Mouse (Mus musculus) frontal cortex, postnatal 10 days (tissue): ENCODE data around the gene Dlg2.

ENCODE experiments used
- DNase-seq, 2 experiments: peaks; one replicate each; pipeline ENCODE4 v3.0.0; 2022; ENCODE audit warnings: low spot score in 2 of 2, mixed read lengths in 1 of 2

The Dlg2 gene

DNA sequence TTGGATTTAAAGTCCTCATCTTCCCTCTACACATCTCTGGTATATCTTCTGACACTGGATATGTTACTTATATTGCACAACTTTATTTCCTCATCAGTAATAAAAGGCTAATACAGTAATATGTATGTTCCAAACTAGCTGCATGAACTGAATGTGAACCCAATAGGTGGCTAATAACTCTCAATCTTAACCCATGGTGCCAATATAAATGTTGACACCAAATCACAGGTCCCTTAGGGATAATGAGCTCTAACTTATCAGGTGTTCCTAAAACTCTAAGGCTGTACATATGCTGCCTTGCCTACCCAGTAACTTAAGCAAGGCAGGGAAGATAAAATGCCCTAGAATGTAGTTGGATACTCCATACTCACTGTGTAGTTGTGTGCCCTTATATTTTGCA is 1894.0 kb downstream of the Dlg2 start:
- no peak for DNase-seq

DNA sequence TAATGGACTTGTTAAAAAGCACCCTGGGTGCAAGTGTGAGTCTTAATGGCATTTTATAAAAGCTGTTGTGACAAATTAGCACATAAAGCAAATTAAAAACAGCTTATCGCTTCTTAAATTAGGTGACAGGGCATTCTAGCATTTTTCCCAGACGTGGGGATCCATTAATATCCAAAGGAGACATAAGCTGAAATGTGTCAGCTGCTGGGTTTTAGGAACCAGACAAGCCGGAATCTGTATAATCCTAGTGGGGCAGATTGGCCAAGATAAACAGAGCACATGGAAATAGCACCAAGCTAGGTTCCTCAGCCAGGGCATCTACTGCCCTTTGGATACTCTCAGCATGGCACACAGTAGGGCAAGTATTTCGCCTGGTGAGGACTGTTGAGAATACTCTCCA is 1895.2 kb downstream of the Dlg2 start:
- no peak for DNase-seq

DNA sequence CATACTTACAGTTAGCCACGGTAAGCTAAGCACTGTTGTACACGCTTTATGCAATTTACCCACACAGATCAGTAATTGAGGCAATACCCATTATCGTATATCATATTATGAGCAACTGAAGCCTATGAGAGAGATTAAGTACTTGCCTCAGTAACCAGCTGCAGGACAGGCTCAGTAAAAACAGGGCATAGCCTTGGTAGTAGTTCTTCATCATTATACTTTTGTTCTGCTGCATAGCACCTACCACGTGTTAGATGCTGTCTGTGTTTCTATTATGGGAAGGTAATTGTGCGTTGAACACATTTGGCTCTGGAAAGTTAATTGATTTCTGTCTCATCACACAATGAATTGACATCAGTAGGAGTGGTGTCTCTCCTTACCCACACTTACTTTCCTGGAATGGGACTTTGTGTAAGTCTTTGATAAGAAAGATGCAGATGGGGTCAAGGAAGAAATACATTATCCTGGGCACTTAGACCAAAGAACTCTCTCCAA is 1897.4 kb downstream of the Dlg2 start:
- DNase-seq, result no peak

DNA sequence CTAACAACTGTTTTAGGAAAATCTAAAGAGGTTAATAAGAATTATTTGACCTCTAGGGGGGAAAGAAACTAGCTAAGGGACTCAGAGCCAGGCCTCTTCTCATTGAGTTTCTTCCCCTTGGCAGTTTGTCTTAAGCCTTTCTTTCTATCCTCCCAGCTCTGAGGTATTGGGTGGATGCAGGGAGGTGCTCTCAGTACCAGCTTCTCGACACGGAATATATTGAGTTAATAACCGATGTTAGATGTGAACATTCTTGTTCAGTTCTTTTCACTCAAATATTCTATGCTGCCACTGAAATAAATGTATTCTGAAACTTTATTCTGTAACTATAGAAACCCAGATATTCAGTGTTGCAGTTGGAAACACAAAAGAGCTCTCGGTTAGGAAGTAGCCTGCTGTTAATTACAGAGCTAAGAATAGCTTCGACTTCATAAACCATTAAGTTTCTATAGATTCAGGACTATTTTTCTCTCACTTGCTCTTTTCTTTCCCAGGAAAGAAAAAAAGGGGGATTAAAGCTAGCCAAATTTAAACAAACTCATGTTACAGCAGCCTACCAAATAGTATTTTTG is 1907.5 kb downstream of the Dlg2 start:
- no peak for DNase-seq

DNA sequence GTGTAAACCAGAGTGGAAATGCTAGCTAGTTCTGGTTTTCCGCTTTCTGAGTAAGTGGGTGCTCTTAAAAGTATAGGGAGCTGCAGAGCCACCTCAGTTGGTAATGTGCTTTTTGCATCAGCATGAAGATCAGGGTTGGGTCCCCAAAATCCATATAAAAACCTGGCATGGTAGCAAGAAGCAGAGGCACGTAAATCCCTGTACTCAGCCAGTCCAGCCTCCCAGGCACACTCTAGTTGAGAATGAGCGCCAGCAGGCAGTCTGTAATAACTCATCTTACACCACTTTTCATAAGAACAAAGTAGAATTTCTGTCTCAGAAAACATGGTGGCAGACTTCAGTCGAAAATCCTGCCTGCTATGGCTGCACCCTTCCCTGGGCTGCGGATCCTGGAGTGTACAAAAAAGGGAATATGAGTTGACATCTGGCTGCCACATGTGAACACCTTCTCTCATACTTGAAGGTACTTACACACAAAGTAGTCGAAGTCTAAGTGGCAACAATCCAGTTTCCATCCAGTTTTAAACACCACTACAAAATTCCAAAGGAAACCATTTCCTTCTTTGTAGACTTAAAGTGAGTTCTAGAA is 1915.7 kb downstream of the Dlg2 start:
- no peak for DNase-seq

DNA sequence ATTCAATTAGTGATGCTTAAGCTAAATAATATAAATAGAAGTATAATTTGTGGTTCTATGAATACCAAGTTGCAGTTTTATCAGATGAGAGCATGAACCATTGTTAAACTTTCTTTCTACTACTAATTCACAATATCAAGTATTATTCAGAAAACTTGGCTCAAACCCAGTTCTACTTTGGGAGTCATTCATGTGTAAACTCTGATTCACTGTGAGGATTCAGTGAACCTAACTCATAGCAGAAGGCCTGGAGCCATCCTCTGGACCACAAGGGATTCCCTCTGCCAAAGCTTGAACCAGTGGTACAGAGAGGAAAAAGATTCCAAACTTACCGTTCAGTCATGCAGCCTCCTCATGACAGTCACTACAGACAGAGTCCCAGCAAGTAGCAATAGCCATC is 1920.3 kb downstream of the Dlg2 start:
- DNase-seq, result no peak

DNA sequence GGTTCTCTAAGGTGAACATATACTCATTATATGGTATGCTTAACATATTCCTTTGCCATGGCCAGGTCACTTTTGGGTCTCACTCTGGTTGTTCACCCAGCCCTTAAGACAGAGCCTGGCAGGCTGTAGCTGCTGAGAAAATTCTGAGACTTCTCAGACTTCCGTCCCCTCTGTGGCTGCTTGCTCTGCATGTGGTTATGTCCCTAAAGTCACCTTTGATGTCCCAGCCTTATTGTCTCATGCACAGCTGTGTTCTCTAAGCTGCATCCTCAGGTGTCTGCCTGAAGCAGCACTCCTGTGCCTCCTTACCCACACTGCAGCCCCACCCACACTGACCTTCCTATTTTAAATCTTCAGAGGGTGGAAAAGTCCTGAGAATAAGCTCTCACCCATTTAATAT is 1922.4 kb downstream of the Dlg2 start:
- DNase-seq, result no peak

DNA sequence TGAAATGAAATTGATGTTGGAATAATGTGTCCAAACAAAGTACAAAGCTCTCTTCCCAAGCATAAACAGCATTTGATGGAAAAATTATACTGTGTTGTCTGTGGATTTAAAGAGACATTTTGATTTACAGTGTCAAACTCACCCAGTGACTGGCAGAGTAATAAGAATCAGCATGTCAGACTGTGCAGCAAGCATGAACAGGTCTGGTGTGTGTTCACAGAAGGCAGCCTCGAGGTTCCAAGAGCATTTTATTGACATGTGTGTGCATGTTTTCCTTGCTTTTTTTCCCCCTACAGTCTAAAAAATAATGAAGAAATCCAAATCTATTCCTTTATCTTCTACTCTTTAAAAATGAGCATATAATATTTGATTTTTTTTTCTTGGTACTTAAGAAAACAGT is 1924.1 kb downstream of the Dlg2 start:
- DNase-seq, result no peak

DNA sequence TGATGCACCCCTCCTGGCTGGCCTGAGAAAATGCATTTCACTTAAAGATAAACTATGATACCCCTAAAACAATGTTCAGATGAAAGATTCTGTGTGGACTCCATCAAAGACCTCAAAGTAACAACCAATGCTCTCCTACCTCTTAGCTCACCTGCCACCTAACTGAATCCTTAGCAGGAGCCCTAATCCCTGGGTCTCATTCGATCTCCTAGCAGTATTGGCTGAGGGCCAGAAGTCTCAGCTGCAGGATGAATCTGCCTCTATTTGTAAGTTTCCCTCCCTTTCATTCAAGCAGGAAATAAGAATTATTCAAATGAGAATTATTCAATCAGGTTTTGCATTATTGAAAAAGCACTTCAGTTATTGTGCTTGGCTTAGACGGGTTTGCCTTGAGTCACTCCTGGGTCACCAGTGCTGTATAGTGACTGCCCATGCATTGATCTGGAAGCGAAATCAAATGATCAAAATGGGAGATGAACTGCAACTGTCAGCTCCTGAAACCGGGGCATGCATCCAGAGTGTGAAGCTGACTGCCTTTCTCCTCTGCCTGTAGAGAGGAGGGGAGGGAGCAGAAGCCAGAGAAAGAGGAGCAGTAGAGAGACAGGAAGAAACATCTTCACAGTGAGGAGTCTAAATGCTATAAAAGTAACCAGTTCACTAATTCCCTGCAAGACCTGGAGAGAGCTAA is 1924.7 kb downstream of the Dlg2 start:
- DNase-seq, result no peak

DNA sequence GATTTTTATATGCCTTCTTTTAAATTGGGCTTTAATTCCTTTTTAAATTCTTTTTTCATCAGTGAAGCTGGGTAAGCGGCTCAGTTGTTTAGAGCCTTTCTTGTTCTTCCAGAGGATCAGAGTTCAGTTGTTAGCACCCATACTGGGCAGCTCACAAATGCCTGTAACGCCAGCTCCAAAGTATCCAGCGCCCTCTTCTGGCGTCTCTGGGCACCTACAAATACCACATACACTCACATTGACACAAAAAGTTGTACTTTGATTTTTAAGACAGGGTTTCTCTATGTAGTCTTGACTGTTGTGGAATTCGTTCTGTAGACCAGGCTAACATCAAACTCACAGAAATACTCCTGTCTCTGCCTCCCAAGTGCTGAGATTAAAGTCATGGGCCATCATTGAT is 1932.0 kb downstream of the Dlg2 start:
- DNase-seq, result no peak

DNA sequence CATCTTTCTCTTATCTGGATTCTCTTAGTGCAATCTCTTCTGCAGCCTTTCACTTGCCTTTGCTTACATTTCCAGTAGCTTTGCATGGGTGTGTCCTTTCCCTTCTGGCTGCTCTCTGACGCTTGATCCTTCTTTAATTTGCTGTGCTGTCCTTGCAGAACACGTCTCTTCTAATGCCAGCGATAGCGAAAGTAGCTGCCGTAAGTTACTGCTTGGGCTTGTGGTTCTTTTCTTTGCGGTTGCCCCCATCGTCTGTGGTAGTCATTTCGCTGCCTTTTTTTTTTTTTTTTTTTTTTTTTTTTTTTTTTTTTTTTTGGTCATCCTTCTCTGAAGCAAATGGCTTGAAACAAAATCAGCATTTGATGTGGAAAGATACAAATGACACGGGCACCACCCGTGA is 1944.0 kb downstream of the Dlg2 start:
- DNase-seq, result no peak

DNA sequence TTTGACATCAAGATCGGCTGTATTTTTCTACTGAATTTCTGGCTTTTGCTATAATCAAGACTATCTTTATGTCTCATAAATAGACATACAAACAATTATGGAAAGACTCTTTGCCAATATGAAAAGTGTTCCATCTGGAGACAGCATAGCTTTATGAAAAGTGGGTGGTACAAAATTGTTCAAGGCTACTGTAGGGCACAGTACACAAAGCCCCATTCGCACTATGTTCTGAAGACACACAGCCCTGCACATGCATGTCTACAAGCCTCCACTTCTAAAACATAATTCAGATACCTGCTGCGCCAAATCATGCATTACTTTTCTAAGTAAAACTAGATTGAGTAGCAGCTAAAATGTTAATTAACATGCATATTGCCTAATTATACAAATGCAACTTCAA is 1946.5 kb downstream of the Dlg2 start:
- no peak for DNase-seq

DNA sequence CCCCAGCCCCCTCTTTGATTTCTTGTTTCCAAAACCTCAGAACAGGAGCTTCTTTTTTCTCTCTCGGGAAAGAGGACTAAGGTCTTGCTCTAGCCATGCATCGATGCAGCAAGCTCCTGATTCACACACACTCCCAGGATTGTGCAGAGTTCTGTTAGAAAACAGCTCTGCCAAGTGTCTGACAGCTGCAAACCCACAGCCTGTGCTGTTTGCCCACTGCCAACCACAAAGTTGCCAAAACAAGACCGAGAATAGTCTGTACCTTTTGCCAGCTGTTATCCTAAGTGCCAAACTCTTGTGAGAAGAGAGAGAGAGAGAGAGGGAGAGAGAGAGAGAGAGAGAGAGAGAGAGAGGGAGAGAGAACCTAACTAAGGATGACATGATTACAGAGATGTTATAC is 1948.2 kb downstream of the Dlg2 start:
- DNase-seq, result no peak

DNA sequence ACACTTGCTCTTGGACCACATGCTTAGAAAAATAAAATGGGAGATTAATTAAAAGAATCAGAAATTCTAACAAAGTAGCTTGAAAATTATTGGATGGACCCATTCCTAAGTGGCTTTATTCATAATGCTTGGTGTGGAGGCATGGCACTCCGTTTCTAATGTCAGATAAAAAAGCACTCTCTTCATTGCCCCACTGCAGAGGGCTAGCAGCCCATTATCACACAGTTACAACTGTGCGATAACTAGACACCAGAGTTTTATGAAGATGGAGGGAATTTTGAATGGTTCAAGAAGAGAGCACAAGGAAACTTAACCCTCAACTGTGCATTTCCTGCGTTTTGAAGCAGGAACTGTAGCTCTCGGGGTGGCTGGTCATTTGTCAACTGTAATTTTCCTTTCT is 1950.8 kb downstream of the Dlg2 start:
- no peak for DNase-seq

DNA sequence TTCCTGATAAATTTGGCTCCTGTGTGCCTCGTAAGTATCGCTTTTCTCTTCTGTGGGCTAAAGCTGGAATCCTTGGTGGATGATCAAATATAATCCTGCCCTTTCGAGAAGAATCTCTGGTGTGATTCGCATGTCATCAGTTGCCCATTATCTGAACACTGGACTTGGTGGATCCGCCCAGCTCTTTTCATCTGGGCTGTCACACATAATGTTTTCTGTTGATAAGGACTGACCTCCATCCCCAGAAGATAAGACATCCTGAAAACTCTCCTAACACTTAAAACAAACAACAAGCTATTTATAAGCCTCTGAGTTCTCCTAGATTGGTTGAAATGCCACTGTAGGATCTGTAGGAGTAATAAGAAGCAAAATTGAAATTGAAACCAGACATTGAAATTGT is 1952.2 kb downstream of the Dlg2 start:
- no peak for DNase-seq

DNA sequence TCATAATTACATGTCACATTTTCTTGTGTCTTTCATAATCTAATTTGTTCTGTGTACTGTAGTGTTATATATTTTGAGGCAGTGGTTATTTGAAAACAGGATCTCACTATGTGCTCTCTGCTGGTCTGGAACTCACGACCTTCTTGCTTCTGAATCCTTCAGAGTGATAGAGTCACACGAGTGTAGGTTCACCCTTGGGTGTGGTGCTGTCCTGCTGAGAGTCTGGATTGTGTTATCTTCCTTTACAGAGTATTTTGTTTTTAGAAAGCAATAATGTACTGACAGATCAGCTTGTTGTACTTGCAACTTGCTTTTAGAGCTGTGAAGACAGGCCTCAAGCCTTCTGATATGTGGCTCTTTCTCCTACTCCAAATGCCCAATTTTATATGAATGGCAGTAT is 1953.8 kb downstream of the Dlg2 start:
- no peak for DNase-seq

DNA sequence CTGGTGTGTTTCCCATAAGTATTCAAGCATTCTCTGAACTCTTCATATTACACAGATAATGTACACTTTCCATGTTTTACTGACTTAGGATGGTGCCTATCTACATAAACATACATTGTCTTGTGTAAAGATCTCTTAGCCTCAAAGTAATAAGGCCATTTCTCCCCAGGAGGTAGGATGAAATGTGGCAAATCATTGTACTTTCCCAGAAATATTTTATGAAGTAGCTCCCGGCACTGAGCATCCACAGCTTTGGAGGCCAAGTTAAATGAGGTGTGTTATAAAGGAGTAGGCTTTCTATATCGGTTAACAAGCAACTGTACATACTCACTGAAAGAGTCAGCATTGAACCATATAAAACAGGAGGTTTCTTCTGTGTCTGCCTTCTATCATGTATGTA is 1960.7 kb downstream of the Dlg2 start:
- DNase-seq, result no peak

DNA sequence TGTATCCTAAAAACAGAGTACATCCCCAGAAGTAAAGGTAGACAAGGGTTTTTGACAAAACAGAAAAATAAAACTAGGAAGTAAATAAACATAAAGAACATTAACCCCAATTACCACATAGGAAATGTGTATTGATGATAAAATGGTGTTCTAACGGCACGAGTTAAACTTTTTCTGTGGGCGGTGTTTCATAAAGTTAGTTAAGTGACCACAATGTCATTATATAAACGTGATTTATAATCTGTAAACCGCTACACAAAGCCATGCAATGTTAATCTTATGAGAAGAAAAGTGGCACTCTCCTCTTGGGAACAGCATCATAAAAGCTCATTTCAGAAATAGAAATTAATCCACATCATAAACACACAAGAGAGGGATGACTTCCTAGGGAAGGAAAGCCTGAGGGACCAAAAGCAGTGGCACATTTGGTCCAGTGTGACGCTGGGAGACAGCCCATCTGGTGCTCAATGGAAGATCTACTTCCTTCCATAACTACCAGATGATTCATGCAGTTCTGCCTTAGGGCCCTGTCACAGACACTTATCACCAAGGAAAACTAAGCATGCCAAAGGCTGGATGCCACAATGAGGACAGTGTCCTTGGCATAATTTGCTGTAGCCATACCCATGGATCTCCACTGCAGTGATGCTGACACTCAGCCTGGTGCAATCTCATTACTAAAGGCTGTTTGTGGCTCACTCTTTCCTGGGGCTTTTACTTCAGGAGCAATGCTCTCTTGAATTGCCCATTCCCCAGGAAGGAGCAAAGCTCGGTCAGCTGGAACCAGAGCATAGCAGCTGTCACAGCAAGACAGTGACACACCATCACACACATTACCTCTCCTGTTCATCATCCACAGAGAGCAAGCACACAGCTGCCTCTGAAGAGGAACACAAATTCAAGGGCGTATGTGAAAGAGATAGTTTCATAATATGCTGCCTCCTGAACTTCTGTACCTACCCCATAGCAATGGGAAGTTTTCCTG is 1963.3 kb downstream of the Dlg2 start:
- DNase-seq, result no peak

DNA sequence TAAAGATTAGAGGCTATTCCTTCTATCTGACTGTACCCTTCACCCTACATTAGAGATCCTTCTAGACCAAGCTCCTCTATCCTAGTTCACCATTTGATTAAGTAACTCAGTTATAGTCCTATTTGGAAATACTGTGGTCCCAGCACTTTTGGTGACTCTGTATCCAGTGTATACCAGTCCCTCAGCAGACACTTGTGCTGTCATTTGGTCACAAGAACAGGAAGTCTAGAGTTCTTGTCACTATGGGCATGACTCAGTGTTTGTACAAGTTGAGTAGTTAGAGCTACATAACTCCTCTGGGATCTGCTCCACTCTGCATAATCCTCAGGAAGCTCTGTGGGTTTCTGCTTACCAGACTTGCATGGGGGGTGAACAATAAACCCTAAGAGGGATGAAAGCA is 1965.1 kb downstream of the Dlg2 start:
- DNase-seq, result no peak

DNA sequence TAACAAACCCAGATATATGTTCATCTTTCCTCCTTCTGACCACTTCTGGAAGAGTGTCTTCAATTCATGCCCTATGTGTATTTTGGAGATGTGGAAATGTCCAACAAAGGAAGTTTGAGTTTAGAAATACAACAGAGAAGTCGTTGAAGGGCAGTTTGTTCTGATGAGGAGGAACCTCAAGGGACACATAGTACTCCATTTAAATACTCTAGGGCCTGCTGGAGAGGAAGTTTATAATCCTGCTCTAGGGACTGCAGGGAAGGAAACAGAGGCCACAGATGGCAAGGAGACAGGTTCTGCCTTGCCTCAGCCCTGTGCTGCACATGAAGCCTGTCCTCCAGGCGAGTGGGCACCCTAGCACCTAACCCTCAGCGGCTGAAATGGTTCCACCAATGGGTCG is 1965.6 kb downstream of the Dlg2 start:
- DNase-seq, result no peak

DNA sequence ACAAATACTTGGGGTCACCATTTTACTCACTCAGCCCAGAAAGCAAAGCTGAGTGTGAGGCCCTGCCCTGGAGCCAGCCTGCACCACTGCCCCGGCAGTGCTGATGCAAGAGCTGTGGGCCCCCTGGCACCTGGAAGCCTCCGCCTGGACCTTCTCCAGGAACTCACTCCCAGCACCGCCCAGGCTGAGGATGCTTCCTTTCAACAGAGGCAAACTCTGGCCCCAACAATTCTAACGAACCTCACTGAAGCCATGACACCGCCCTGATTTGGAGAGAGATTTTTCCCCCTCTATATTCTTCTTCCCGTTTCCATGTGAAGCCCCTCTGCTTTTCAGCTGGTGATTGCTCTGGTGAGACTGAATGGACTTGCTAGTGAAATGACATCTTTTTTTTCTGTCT is 1971.5 kb downstream of the Dlg2 start:
- DNase-seq, result peak in 1 of 2 experiments; percentile 10
